Mouse (Mus musculus): ENCODE measurements at regions not wholly inside any gene's neighbourhood (a gene's known extent, or its start where the extent isn't known, plus 50 kb on each side); places are given as distances from the start of the nearest gene placed in this dataset.

DNA sequence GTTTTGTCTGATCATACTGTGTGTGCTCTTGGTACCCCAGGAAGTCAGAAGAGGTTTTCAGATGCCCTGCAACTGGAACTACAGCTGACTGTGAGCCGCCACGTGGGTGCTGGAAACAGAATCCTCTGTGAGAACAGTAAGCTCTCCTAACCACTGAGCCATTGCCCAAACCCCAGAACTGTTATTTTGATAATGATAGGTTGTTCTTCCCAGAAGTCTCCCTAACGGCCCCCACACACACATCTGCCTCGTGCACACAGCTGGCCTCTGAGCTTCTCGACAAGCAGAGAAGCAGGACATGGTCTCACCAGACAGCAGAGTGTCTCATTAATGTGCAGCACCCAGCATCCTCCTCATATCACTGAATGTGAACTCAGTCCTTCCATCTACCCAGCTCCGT, 110.0 kb upstream of the Map3k7 start:
- no peaks in the 10 kb centered on the region for H3K36me3 ChIP-seq (ENCODE audit: control insufficient read depth, insufficient read depth)
- TF ChIP-seq MAX (IDR thresholded peaks at IDR 0.05) (no peak), FOSL1 (IDR thresholded peaks at IDR 0.05; ENCODE audit: insufficient read depth, low read length, poor library complexity, severe bottlenecking) (no peak), USF1 (IDR thresholded peaks at IDR 0.05; ENCODE audit: low read depth) (no peak), MYOD1 (IDR thresholded peaks at IDR 0.05; ENCODE audit: control insufficient read depth, insufficient read length, low read depth) (no peak), MYOG (IDR thresholded peaks at IDR 0.05; ENCODE audit: control insufficient read depth, extremely low read depth, insufficient read length) (no peak), CEBPB (IDR thresholded peaks at IDR 0.05; ENCODE audit: low read depth) (no peak), CTCF (IDR thresholded peaks at IDR 0.05; ENCODE audit: control insufficient read depth, insufficient read depth, insufficient read length) (no peak)
- no peaks in the 10 kb centered on the region for H3K79me2 ChIP-seq (ENCODE audit: control insufficient read depth, insufficient read depth)
- no peak overlapping the region for H3K4me3 ChIP-seq (ENCODE audit: insufficient read depth, poor library complexity, severe bottlenecking)
- H3ac ChIP-seq (ENCODE audit: control insufficient read depth, insufficient read length, low read depth): no peak overlapping the region
- H3K27me3 ChIP-seq (ENCODE audit: control insufficient read depth, insufficient read depth, insufficient read length): no peaks in the 10 kb centered on the region
- no peaks in the 10 kb centered on the region for H3K79me3 ChIP-seq (ENCODE audit: low read depth)

DNA sequence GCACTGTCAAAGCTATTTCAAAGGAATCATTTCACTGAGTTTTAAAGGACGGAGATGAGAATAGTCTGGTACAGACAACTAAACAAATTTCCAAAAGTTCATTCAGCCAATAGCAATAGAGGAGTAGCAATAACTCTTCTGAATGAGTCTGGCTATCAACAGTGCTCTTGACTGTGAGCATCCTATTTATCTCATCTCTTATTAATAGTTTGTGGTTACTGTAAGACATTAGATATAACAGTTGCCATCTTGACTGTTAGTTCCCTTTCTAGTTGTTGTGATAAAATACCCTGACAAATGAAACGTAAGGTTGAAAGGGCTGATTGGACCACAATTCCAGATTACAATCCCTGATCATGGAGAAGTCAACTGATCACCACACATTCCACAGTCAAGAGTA, 103.5 kb upstream of the Map3k7 start:
- Histone ChIP-seq H3K4me3 (ENCODE audit: insufficient read depth, poor library complexity, severe bottlenecking) (no peak overlapping the region), H3K79me3 (ENCODE audit: low read depth) (no peaks in the 10 kb centered on the region), H3ac (ENCODE audit: control insufficient read depth, insufficient read length, low read depth) (no peak overlapping the region), H3K79me2 (ENCODE audit: control insufficient read depth, insufficient read depth) (no peaks in the 10 kb centered on the region), H3K27me3 (ENCODE audit: control insufficient read depth, insufficient read depth, insufficient read length) (no peaks in the 10 kb centered on the region), H3K36me3 (ENCODE audit: control insufficient read depth, insufficient read depth) (no peaks in the 10 kb centered on the region)
- TF ChIP-seq MYOG (IDR thresholded peaks at IDR 0.05; ENCODE audit: control insufficient read depth, extremely low read depth, insufficient read length) (no peak), USF1 (IDR thresholded peaks at IDR 0.05; ENCODE audit: low read depth) (no peak), CEBPB (IDR thresholded peaks at IDR 0.05; ENCODE audit: low read depth) (no peak), CTCF (IDR thresholded peaks at IDR 0.05; ENCODE audit: control insufficient read depth, insufficient read depth, insufficient read length) (no peak), MYOD1 (IDR thresholded peaks at IDR 0.05; ENCODE audit: control insufficient read depth, insufficient read length, low read depth) (no peak), MAX (IDR thresholded peaks at IDR 0.05) (no peak), FOSL1 (IDR thresholded peaks at IDR 0.05; ENCODE audit: insufficient read depth, low read length, poor library complexity, severe bottlenecking) (no peak)

DNA sequence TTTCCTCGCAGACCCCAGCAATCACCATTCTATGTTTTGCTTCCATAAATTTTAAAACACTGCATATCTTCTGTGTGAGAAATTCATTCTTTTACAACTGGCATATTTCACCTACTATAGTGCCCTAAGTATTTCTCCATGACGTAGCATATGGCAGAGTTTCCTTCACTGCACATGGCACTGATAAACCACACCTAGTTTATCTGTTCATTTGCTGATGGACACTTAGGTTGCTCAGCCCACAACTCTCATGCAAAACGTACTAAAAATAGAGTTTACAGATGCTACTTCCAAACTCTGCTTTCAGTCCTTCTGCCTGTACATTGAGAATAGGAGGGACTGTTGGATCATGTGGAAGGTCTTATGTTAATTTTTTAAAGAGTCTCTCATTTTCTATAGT, 102.7 kb upstream of the Map3k7 start:
- H3ac ChIP-seq (ENCODE audit: control insufficient read depth, insufficient read length, low read depth): no peak overlapping the region
- no peak overlapping the region for H3K4me3 ChIP-seq (ENCODE audit: insufficient read depth, poor library complexity, severe bottlenecking)
- no peak for TF ChIP-seq MYOG (IDR thresholded peaks at IDR 0.05; ENCODE audit: control insufficient read depth, extremely low read depth, insufficient read length)
- no peak for TF ChIP-seq CEBPB (IDR thresholded peaks at IDR 0.05; ENCODE audit: low read depth)
- no peak for TF ChIP-seq CTCF (IDR thresholded peaks at IDR 0.05; ENCODE audit: control insufficient read depth, insufficient read depth, insufficient read length)
- no peak for TF ChIP-seq MAX (IDR thresholded peaks at IDR 0.05)
- no peak for TF ChIP-seq MYOD1 (IDR thresholded peaks at IDR 0.05; ENCODE audit: control insufficient read depth, insufficient read length, low read depth)
- no peak for TF ChIP-seq FOSL1 (IDR thresholded peaks at IDR 0.05; ENCODE audit: insufficient read depth, low read length, poor library complexity, severe bottlenecking)
- TF ChIP-seq USF1 (IDR thresholded peaks at IDR 0.05; ENCODE audit: low read depth): no peak
- H3K27me3 ChIP-seq (ENCODE audit: control insufficient read depth, insufficient read depth, insufficient read length): no peaks in the 10 kb centered on the region
- no peaks in the 10 kb centered on the region for H3K79me3 ChIP-seq (ENCODE audit: low read depth)
- H3K79me2 ChIP-seq (ENCODE audit: control insufficient read depth, insufficient read depth): no peaks in the 10 kb centered on the region
- H3K36me3 ChIP-seq (ENCODE audit: control insufficient read depth, insufficient read depth): no peaks in the 10 kb centered on the region

DNA sequence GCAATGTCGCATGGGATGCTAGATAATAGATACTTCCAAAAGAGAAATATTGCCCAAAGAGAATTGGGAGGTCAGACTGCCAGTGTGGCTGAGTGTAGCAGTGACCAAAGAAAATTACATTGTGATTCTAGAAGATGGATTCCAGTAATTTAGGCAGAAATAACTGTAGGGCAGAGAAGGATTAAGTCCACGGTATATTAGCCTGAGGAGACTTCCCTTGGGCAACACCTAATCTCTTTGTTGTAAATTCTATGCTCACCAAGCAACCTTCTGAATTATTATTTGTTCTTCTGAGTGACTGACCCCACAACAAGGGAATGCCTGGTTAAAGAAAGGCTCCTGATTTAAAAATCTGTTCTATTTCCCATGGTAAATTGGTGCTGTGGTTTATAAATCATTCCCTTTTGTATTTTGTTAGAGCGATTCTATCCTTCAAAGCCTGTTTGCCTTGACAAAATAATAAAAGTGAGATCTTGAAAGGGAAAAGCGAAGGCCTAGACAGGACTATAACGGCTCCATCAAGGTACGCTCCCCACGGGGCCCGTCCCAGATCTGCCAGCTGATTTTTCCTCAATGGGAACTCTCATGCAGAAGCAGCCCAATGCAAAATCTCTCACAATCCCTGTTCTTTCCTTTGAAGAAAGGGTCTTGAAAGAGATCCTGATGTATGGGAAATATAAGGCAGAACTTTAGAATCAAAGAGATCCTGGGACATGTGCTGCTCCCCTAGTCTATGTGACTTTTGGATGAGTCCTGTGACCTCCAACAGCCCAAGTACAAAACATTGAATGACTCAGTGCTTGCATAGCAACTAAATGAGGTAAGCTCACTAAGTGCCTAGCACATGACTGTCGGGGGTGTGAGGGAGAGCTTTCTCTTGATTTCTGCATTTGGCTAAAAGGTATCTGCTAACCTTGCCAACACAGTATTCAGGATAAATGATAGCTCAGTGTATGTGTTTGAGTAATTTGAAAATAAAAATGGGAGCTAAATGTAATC, 90.6 kb upstream of the Map3k7 start:
- no peak for TF ChIP-seq MAX (IDR thresholded peaks at IDR 0.05)
- no peak for TF ChIP-seq MYOD1 (IDR thresholded peaks at IDR 0.05; ENCODE audit: control insufficient read depth, insufficient read length, low read depth)
- no peak for TF ChIP-seq MYOG (IDR thresholded peaks at IDR 0.05; ENCODE audit: control insufficient read depth, extremely low read depth, insufficient read length)
- TF ChIP-seq CTCF (IDR thresholded peaks at IDR 0.05; ENCODE audit: control insufficient read depth, insufficient read depth, insufficient read length): no peak
- TF ChIP-seq USF1 (IDR thresholded peaks at IDR 0.05; ENCODE audit: low read depth): no peak
- Histone ChIP-seq H3K79me3 (ENCODE audit: low read depth) (no peaks in the 10 kb centered on the region), H3K36me3 (ENCODE audit: control insufficient read depth, insufficient read depth) (no peaks in the 10 kb centered on the region), H3K27me3 (ENCODE audit: control insufficient read depth, insufficient read depth, insufficient read length) (no peaks in the 10 kb centered on the region), H3K79me2 (ENCODE audit: control insufficient read depth, insufficient read depth) (no peaks in the 10 kb centered on the region), H3ac (ENCODE audit: control insufficient read depth, insufficient read length, low read depth) (no peak overlapping the region), H3K4me3 (ENCODE audit: insufficient read depth, poor library complexity, severe bottlenecking) (no peak overlapping the region)

DNA sequence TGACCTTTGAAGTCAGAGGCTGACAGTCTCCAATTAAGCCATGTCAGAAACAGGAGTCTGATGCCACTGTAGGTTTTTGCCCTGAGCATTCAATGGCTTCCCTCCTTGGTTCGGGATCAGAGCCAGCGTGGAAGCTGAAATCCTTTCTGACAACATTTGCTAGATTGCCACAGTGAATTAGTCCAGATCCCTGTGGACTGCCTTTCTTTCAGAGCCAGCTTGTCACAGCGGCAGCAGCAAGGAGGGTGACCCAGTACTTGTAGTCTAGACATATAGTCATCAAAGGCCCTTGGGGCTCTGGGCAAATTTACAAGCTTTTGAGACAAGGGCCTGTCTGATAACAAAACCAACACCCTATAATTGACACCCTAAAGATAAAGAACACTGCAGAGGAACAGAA, 86.5 kb upstream of the Map3k7 start:
- H3K36me3 ChIP-seq (ENCODE audit: control insufficient read depth, insufficient read depth): no peaks in the 10 kb centered on the region
- no peak for TF ChIP-seq USF1 (IDR thresholded peaks at IDR 0.05; ENCODE audit: low read depth)
- TF ChIP-seq FOSL1 (IDR thresholded peaks at IDR 0.05; ENCODE audit: insufficient read depth, low read length, poor library complexity, severe bottlenecking): no peak
- no peak for TF ChIP-seq CTCF (IDR thresholded peaks at IDR 0.05; ENCODE audit: control insufficient read depth, insufficient read depth, insufficient read length)
- no peak for TF ChIP-seq MYOG (IDR thresholded peaks at IDR 0.05; ENCODE audit: control insufficient read depth, extremely low read depth, insufficient read length)
- no peak for TF ChIP-seq CEBPB (IDR thresholded peaks at IDR 0.05; ENCODE audit: low read depth)
- no peak for TF ChIP-seq MYOD1 (IDR thresholded peaks at IDR 0.05; ENCODE audit: control insufficient read depth, insufficient read length, low read depth)
- TF ChIP-seq MAX (IDR thresholded peaks at IDR 0.05): no peak
- H3K79me3 ChIP-seq (ENCODE audit: low read depth): no peaks in the 10 kb centered on the region
- no peak overlapping the region for H3K4me3 ChIP-seq (ENCODE audit: insufficient read depth, poor library complexity, severe bottlenecking)
- H3K79me2 ChIP-seq (ENCODE audit: control insufficient read depth, insufficient read depth): no peaks in the 10 kb centered on the region
- no peaks in the 10 kb centered on the region for H3K27me3 ChIP-seq (ENCODE audit: control insufficient read depth, insufficient read depth, insufficient read length)
- no peak overlapping the region for H3ac ChIP-seq (ENCODE audit: control insufficient read depth, insufficient read length, low read depth)

Measured in C2C12 (cell line).